Mouse (Mus musculus) kidney, postnatal 36 days (tissue): ENCODE results near the gene Mphosph6.

ENCODE experiments used
- DNase-seq, 2 experiments: peaks; one replicate each; pipeline ENCODE4 v3.0.0; 2021 to 2022; ENCODE audit warnings: mixed read lengths in 2 of 2

Gene Mphosph6

GRCm38 (mm10) chr8:117768971-117769370, 32.8 kb downstream of the Mphosph6 start:
- DNase-seq: no peak

- DNase-seq: no peak
Measured at GRCm38 (mm10) chr8:117765947-117766346, 35.8 kb downstream of the Mphosph6 start.

GRCm38 (mm10) chr8:117764625-117765024, 37.1 kb downstream of the Mphosph6 start:
- DNase-seq: no peak

- DNase-seq: no peak
Measured at GRCm38 (mm10) chr8:117762776-117763175, 39.0 kb downstream of the Mphosph6 start.

- no peak for DNase-seq
Measured at GRCm38 (mm10) chr8:117757900-117758299, 43.8 kb downstream of the Mphosph6 start.

GRCm38 (mm10) chr8:117749436-117749835, 52.3 kb downstream of the Mphosph6 start:
- DNase-seq: no peak

GRCm38 (mm10) chr8:117747886-117748730, 53.6 kb downstream of the Mphosph6 start:
- no peak for DNase-seq

GRCm38 (mm10) chr8:117747428-117747827, 54.3 kb downstream of the Mphosph6 start:
- DNase-seq: peak in 1 of 2 experiments; percentile 28

- DNase-seq: no peak
Measured at GRCm38 (mm10) chr8:117746651-117747050, 55.1 kb downstream of the Mphosph6 start.

GRCm38 (mm10) chr8:117742431-117743012, 59.2 kb downstream of the Mphosph6 start:
- DNase-seq: peak; percentile 78 to 81
